Mouse (Mus musculus) embryo, embryonic 11 days (tissue): ENCODE data around the gene Rsrc2.

Source experiments
- DNase-seq: peaks from one replicate; pipeline ENCODE4 v3.0.0-alpha.2; 2015

The Rsrc2 gene

GRCm38 (mm10) chr5:123696244-123696643 is 53.0 kb downstream of the Rsrc2 start:
- no peak for DNase-seq

- no peak for DNase-seq
Measured at GRCm38 (mm10) chr5:123694468-123694867, 54.7 kb downstream of the Rsrc2 start.

GRCm38 (mm10) chr5:123684221-123685144 is 64.7 kb downstream of the Rsrc2 start, which contains the start of gene Clip1:
Gene Clip1, minus strand, starts transcription at chr5:123684618.
- DNase-seq: peak; percentile 84

- DNase-seq: peak; percentile 77
Measured at GRCm38 (mm10) chr5:123683377-123684220, 65.6 kb downstream of the Rsrc2 start.

- peak; percentile 61 for DNase-seq
Measured at GRCm38 (mm10) chr5:123683043-123683376, 66.2 kb downstream of the Rsrc2 start.

- DNase-seq: no peak
Measured at GRCm38 (mm10) chr5:123682372-123682771, 66.8 kb downstream of the Rsrc2 start.

GRCm38 (mm10) chr5:123679546-123680263 is 69.5 kb downstream of the Rsrc2 start:
- no peak for DNase-seq

- no peak for DNase-seq
Measured at GRCm38 (mm10) chr5:123679106-123679505, 70.1 kb downstream of the Rsrc2 start.
